ENCODE assay signal across 21 mouse cellular contexts in genomic region chr10:20479481-20479880, GRCm38 (mm10).
DNase-seq lines count a peak whose midpoint lies in the region; ATAC-seq and TF ChIP-seq lines count a peak whose summit lies in the region.
"Had no signal": no experiment of that assay in that cellular context is flagged by ENCODE, and none has a peak within 500 bp of the region (broad histone marks: within the 10 kb centered on the region; RNA-seq: fewer than 3 reads in every experiment).

No protein-coding gene starts in this region.

- DNase-seq in heart, adult 11 months = peak; percentile 96
- no peak for DNase-seq in heart, adult 8-10 months (ENCODE audit: low spot score)
- DNase-seq in lung, embryonic 14.5 days = peak; percentile 32
- no peak for DNase-seq in lung, adult 18-20 months
- peak; percentile 40 to 77 for DNase-seq in kidney, postnatal 25 days
- no peak for DNase-seq in ovary, postnatal 36 days (ENCODE audit: low spot score)
- DNase-seq: cerebellum, adult 2 months; cerebellum, postnatal 25 days; layer of hippocampus, postnatal 36 days; liver, embryonic 13.5 days; thymus, postnatal 4 days had no signal

- WGBS in lung, embryonic 14.5 days = 24% methylated on average over 8 of the region's 8 CpGs
- WGBS in kidney, embryonic 16.5 days = 35% methylated on average over 8 of the region's 8 CpGs

- no peak overlapping the region for H3K9ac ChIP-seq in lung, embryonic 14.5 days
- no peak overlapping the region for H3K9ac ChIP-seq in kidney, embryonic 16.5 days (replicated peaks; ENCODE audit: low read length)
- H3K9ac ChIP-seq: embryonic facial prominence, embryonic 12.5 days; heart, embryonic 12.5 days; hindbrain, embryonic 13.5 days; limb, embryonic 13.5 days; liver, embryonic 13.5 days; lung, embryonic 15.5 days; neural tube, embryonic 15.5 days; stomach, embryonic 15.5 days had no signal

- H3K4me3 ChIP-seq in lung, embryonic 14.5 days (ENCODE audit: low read depth, low read length) = no peak overlapping the region
- no peak overlapping the region for H3K4me3 ChIP-seq in kidney, embryonic 16.5 days (ENCODE audit: low read length)
- H3K4me3 ChIP-seq: embryonic facial prominence, embryonic 12.5 days; heart, embryonic 12.5 days; hindbrain, embryonic 13.5 days; layer of hippocampus, adult 2 months; limb, embryonic 13.5 days; liver, embryonic 13.5 days; lung, embryonic 15.5 days; neural tube, embryonic 15.5 days; stomach, embryonic 15.5 days had no signal

- no peaks in the 10 kb centered on the region for H3K36me3 ChIP-seq in lung, embryonic 14.5 days (ENCODE audit: insufficient read depth)
- H3K36me3 ChIP-seq in kidney, embryonic 16.5 days (ENCODE audit: insufficient read depth, low read length) = no peaks in the 10 kb centered on the region
- H3K36me3 ChIP-seq: embryonic facial prominence, embryonic 12.5 days; hindbrain, embryonic 13.5 days; limb, embryonic 13.5 days; liver, embryonic 13.5 days; lung, embryonic 15.5 days; neural tube, embryonic 15.5 days; stomach, embryonic 15.5 days had no signal

- no peak overlapping the region for H3K4me2 ChIP-seq in lung, embryonic 14.5 days
- no peak overlapping the region for H3K4me2 ChIP-seq in kidney, embryonic 16.5 days (replicated peaks; ENCODE audit: low read depth, low read length)
- H3K4me2 ChIP-seq: embryonic facial prominence, embryonic 12.5 days; heart, embryonic 12.5 days; hindbrain, embryonic 13.5 days; limb, embryonic 13.5 days; liver, embryonic 13.5 days; lung, embryonic 15.5 days; neural tube, embryonic 15.5 days; stomach, embryonic 15.5 days had no signal

- H3K4me1 ChIP-seq in lung, embryonic 14.5 days (ENCODE audit: insufficient read depth) = no peaks in the 10 kb centered on the region
- H3K4me1 ChIP-seq in kidney, embryonic 16.5 days (ENCODE audit: insufficient read depth, low read length) = 0 out of 2 replicates have a peak, but pooled peaks cover 5% of the 10 kb centered on the region
- H3K4me1 ChIP-seq: embryonic facial prominence, embryonic 12.5 days; limb, embryonic 13.5 days; liver, embryonic 13.5 days; stomach, embryonic 15.5 days had no signal

- no peak overlapping the region for H3K27ac ChIP-seq in lung, embryonic 14.5 days (ENCODE audit: low read depth)
- H3K27ac ChIP-seq in kidney, embryonic 16.5 days (ENCODE audit: low read length) = peak overlapping the region; percentile 37; the same call in 1 of the 2 replicates
- H3K27ac ChIP-seq: embryonic facial prominence, embryonic 12.5 days; hindbrain, embryonic 13.5 days; layer of hippocampus, adult 2 months; limb, embryonic 13.5 days; liver, embryonic 13.5 days; lung, embryonic 15.5 days; macrophage; neural tube, embryonic 15.5 days; stomach, embryonic 15.5 days had no signal

- H3K9me3 ChIP-seq in lung, embryonic 14.5 days (ENCODE audit: low read depth, low read length) = no peaks in the 10 kb centered on the region
- H3K9me3 ChIP-seq in kidney, embryonic 16.5 days (ENCODE audit: low read length) = no peaks in the 10 kb centered on the region
- H3K9me3 ChIP-seq: embryonic facial prominence, embryonic 12.5 days; heart, embryonic 12.5 days; hindbrain, embryonic 13.5 days; limb, embryonic 13.5 days; liver, embryonic 13.5 days; lung, embryonic 15.5 days; neural tube, embryonic 15.5 days; stomach, embryonic 15.5 days had no signal

- no peaks in the 10 kb centered on the region for H3K27me3 ChIP-seq in lung, embryonic 14.5 days (ENCODE audit: insufficient read depth, low read length)
- H3K27me3 ChIP-seq in kidney, embryonic 16.5 days (ENCODE audit: insufficient read depth, low read length) = no peaks in the 10 kb centered on the region
- H3K27me3 ChIP-seq: embryonic facial prominence, embryonic 12.5 days; heart, embryonic 12.5 days; hindbrain, embryonic 13.5 days; limb, embryonic 13.5 days; liver, embryonic 13.5 days; lung, embryonic 15.5 days; neural tube, embryonic 15.5 days; stomach, embryonic 15.5 days had no signal

- TF ChIP-seq CTCF in lung, embryonic 14.5 days (IDR thresholded peaks at IDR 0.05; ENCODE audit: low read depth) = no peak

- no peak for ATAC-seq in lung, embryonic 14.5 days (ENCODE audit: insufficient read depth)
- ATAC-seq in kidney, embryonic 16.5 days (ENCODE audit: low FRiP score, low TSS enrichment) = peak; percentile 57; the same call in 1 of the 2 replicates

Comparison
In these comparisons a context has a peak if more than half of its experiments do, and no peak if none do; other contexts are left out.
1. DNase-seq: peak in heart, adult 11 months (single experiment), lung, embryonic 14.5 days (single experiment) and kidney, postnatal 25 days (2 of 2); none in heart, adult 8-10 months (single experiment), lung, adult 18-20 months (0 of 2) and ovary, postnatal 36 days (single experiment).